Mouse (Mus musculus) heart, adult 9 months (tissue): ENCODE data around the gene Naa20.

Experiments used
- DNase-seq, 2 experiments: peaks; one replicate each; pipeline ENCODE4 v3.0.0; 2022; ENCODE audit warnings: low spot score in 2 of 2

The Naa20 gene

GRCm38 (mm10) chr2:145950239-145950638, 48.3 kb downstream of the Naa20 start:
- no peak for DNase-seq

- DNase-seq, result no peak
Observed at GRCm38 (mm10) chr2:145952726-145953125, 50.8 kb downstream of the Naa20 start.

GRCm38 (mm10) chr2:145955844-145956243, 53.9 kb downstream of the Naa20 start:
- no peak for DNase-seq

- DNase-seq, result no peak
Observed at GRCm38 (mm10) chr2:145956318-145956717, 54.4 kb downstream of the Naa20 start.

GRCm38 (mm10) chr2:145957450-145957849, 55.6 kb downstream of the Naa20 start:
- no peak for DNase-seq

- DNase-seq, result no peak
Observed at GRCm38 (mm10) chr2:145958097-145958496, 56.2 kb downstream of the Naa20 start.

- no peak for DNase-seq
Observed at GRCm38 (mm10) chr2:145958551-145958950, 56.7 kb downstream of the Naa20 start.

- no peak for DNase-seq
Observed at GRCm38 (mm10) chr2:145961861-145962260, 60.0 kb downstream of the Naa20 start.
